Mouse (Mus musculus): ENCODE results near the gene Ephx4. TPM values are rescaled to one million over a fixed set of nuclear protein-coding genes. Genes with fewer than 3 reads are reported as not detected.

The Ephx4 gene
- polyA plus RNA-seq, 1 experiment from 2014 or later, result 1.3 TPM

DNA sequence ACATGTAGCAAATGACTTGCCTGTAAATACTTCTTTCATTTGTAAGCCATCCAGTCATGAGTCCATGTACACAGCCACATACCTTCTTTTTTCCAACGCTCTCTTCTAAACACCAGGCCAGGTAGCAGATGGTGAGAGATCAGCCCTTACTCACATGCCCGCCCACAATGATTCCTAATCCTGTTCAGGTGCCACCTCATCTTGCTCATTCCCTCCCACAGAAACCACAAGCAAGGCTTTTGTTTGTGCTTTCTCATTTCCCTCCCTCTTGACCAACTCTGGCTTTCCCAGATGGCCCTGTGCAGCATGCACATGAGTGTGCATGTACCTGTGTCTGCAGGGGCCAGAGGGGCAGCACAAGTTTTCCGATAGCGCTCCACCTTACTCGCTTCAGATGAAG is 47.8 kb downstream of the Ephx4 start:
- Histone ChIP-seq H3K9ac (replicated peaks; ENCODE audit: low read length) (no peak overlapping the region), H3K9me3 (replicated peaks; ENCODE audit: control insufficient read depth, low read length) (no peaks in the 10 kb centered on the region), H3K4me2 (ENCODE audit: low read depth, low read length) (no peak overlapping the region), H3K4me1 (ENCODE audit: control insufficient read depth, insufficient read depth, low read length) (no peaks in the 10 kb centered on the region), H3K27me3 (ENCODE audit: control insufficient read depth, insufficient read depth, low read length) (no peaks in the 10 kb centered on the region), H3K36me3 (replicated peaks; ENCODE audit: control insufficient read depth, insufficient read depth, low read depth, low read length) (no peaks in the 10 kb centered on the region), H3K27ac (replicated peaks; ENCODE audit: low read depth, low read length) (no peak overlapping the region), H3K4me3 (ENCODE audit: low read depth, low read length) (no peak overlapping the region)
- DNase-seq (ENCODE audit: low spot score) (no peak), ATAC-seq (replicated peaks; ENCODE audit: insufficient number of reproducible peaks, low FRiP score, low TSS enrichment, low read depth) (no peak)
- WGBS, result 92% methylated on average over 5 of the region's 5 CpGs

DNA sequence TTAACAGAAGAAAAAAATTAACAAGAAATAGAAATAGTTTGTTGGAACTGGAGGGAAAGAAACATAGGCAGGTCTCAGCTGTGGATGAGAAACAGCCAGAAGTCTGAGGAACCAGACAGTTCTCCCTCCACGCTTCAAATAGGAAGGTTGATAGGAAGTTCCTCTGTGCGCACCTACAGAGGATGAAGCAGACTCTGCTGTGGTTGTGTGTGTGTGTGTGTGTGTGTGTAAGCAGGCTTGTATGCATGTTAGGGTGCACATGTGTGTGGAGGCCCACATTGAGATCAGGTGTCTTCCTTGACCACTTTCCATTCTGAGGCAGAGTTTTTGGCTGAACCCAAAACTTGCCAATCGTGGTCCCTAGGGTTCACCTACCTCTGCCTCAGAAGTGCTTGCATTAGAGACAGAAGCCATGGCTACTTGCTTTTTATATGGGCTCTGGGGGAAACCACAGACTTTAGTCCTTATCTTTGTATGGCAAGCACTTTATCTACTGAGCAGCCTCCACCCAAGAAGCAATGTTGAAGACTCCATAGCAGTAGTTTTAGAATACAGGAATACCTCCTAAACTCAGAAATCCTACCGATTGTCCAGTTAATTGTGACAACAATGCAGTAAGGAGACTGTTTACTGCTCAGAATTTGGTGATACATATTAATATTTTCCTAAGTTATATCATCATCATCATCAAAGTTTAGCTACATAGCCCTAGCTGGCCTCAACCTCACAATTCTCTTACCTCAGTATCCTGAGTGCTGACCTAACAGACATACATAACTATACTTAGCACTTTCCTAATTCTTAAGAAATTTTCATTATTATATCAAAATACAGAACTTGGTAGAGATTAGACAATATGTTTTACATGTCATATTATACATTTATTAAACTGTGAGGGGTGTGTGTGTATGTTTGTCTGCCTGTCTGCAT is 59.9 kb downstream of the Ephx4 start:
- no peak overlapping the region for H3K9ac ChIP-seq (replicated peaks; ENCODE audit: low read length)
- WGBS, result 89% methylated on average over 4 of the region's 4 CpGs
- no peaks in the 10 kb centered on the region for H3K4me1 ChIP-seq (ENCODE audit: control insufficient read depth, insufficient read depth, low read length)
- DNase-seq (ENCODE audit: low spot score), result no peak
- ATAC-seq (replicated peaks; ENCODE audit: insufficient number of reproducible peaks, low FRiP score, low TSS enrichment, low read depth), result no peak
- H3K4me3 ChIP-seq (ENCODE audit: low read depth, low read length), result no peak overlapping the region
- H3K9me3 ChIP-seq (replicated peaks; ENCODE audit: control insufficient read depth, low read length), result no peaks in the 10 kb centered on the region
- no peak overlapping the region for H3K4me2 ChIP-seq (ENCODE audit: low read depth, low read length)
- no peak overlapping the region for H3K27ac ChIP-seq (replicated peaks; ENCODE audit: low read depth, low read length)
- no peaks in the 10 kb centered on the region for H3K36me3 ChIP-seq (replicated peaks; ENCODE audit: control insufficient read depth, insufficient read depth, low read depth, low read length)
- no peaks in the 10 kb centered on the region for H3K27me3 ChIP-seq (ENCODE audit: control insufficient read depth, insufficient read depth, low read length)

DNA sequence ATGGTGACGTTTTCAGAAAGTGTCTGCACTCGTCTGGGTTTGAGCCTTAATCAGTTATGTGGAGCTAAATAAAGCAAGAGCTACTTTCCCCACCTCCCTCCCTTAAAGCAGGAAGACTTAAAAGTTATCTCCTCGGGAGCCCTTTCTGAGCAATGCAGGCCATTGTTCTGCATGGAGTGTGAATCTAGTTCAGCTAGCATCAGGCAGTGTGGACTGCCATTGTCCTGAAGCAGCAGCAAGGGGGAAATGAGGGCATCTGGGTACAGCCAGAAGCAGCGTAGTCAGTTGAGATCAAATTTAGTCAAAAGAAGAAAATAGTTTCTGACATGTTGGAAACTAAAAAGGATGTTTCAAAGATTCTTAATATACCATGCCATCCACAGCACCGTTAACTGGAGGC is 64.0 kb downstream of the Ephx4 start:
- Histone ChIP-seq H3K9ac (replicated peaks; ENCODE audit: low read length) (no peak overlapping the region), H3K27ac (replicated peaks; ENCODE audit: low read depth, low read length) (no peak overlapping the region; the same call in 1 of the 2 replicates), H3K4me3 (ENCODE audit: low read depth, low read length) (no peak overlapping the region), H3K4me2 (ENCODE audit: low read depth, low read length) (no peak overlapping the region), H3K9me3 (replicated peaks; ENCODE audit: control insufficient read depth, low read length) (no peaks in the 10 kb centered on the region), H3K4me1 (ENCODE audit: control insufficient read depth, insufficient read depth, low read length) (no peaks in the 10 kb centered on the region), H3K27me3 (ENCODE audit: control insufficient read depth, insufficient read depth, low read length) (no peaks in the 10 kb centered on the region), H3K36me3 (replicated peaks; ENCODE audit: control insufficient read depth, insufficient read depth, low read depth, low read length) (no peaks in the 10 kb centered on the region)
- DNase-seq (ENCODE audit: low spot score) (no peak), ATAC-seq (replicated peaks; ENCODE audit: insufficient number of reproducible peaks, low FRiP score, low TSS enrichment, low read depth) (no peak)
- WGBS, result 42% methylated on average over 5 of the region's 5 CpGs

DNA sequence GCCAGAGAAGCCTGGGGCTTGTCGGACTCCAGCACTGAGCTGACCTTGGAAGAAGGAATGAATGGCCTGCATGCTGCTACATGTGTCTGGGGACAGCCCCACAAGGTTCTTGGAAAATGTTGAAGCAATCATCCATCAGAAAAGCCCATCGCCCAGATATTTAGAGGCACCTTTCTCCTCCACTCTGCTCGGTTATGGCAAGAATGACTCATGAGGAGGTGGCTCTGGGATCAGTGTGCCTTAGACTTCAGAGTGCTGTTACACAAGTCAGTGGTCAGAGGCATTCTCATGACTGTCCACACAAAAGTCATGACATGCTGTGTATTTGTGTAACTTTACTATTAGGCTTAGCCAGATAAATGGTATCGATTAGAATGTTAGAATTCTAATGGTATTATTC is 64.6 kb downstream of the Ephx4 start:
- Histone ChIP-seq H3K4me3 (ENCODE audit: low read depth, low read length) (no peak overlapping the region), H3K36me3 (replicated peaks; ENCODE audit: control insufficient read depth, insufficient read depth, low read depth, low read length) (no peaks in the 10 kb centered on the region), H3K27ac (replicated peaks; ENCODE audit: low read depth, low read length) (no peak overlapping the region), H3K27me3 (ENCODE audit: control insufficient read depth, insufficient read depth, low read length) (no peaks in the 10 kb centered on the region), H3K9ac (replicated peaks; ENCODE audit: low read length) (no peak overlapping the region), H3K4me2 (ENCODE audit: low read depth, low read length) (no peak overlapping the region), H3K4me1 (ENCODE audit: control insufficient read depth, insufficient read depth, low read length) (no peaks in the 10 kb centered on the region), H3K9me3 (replicated peaks; ENCODE audit: control insufficient read depth, low read length) (no peaks in the 10 kb centered on the region)
- WGBS, result 68% methylated on average over 4 of the region's 4 CpGs
- DNase-seq (ENCODE audit: low spot score), result no peak
- ATAC-seq (replicated peaks; ENCODE audit: insufficient number of reproducible peaks, low FRiP score, low TSS enrichment, low read depth), result no peak

DNA sequence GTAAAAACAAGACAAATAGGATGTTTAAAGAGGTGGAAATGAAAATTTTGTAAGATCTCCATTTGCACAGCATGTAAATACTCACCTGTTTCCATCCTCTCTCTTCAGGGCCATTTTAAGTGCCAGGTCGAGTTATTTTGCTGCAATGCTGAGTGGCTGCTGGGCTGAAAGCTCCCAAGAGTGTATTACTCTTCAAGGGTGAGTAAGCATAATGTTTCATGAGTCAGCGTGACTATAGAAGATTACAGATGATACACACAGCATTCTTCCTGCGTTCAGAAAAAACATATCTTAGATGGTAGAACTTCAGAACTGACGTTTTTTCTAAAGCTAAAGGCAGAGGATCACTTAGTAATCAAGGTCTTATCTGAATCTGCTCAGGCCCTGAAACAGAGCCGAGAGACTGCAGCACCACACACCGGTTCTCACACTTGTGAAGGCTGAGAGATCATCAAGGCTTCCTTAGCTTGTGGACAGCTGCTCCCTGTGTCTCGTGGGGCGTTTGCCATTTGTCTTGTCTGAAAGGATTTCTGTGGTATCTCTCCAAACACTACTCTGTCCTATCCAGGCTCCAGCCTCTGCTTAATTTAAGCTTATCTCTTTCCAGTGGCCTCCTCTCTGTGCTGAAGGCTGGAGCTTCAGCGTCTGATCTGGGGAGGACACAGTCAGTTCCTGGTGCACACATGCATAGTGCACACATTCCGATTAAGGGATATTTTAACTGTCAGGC is 68.2 kb downstream of the Ephx4 start:
- 81% methylated on average over 10 of the region's 10 CpGs for WGBS
- Histone ChIP-seq H3K9ac (replicated peaks; ENCODE audit: low read length) (no peak overlapping the region), H3K4me3 (ENCODE audit: low read depth, low read length) (no peak overlapping the region), H3K27me3 (ENCODE audit: control insufficient read depth, insufficient read depth, low read length) (no peaks in the 10 kb centered on the region), H3K4me1 (ENCODE audit: control insufficient read depth, insufficient read depth, low read length) (no peaks in the 10 kb centered on the region), H3K4me2 (ENCODE audit: low read depth, low read length) (no peak overlapping the region), H3K27ac (replicated peaks; ENCODE audit: low read depth, low read length) (no peak overlapping the region), H3K36me3 (replicated peaks; ENCODE audit: control insufficient read depth, insufficient read depth, low read depth, low read length) (no peaks in the 10 kb centered on the region), H3K9me3 (replicated peaks; ENCODE audit: control insufficient read depth, low read length) (no peaks in the 10 kb centered on the region)
- DNase-seq (ENCODE audit: low spot score) (no peak), ATAC-seq (replicated peaks; ENCODE audit: insufficient number of reproducible peaks, low FRiP score, low TSS enrichment, low read depth) (no peak)

Other genes with a start within 250 kb of the Ephx4 start
- 10.5 and 12.3 TPM in 2 replicates for gene Tgfbr3, start 113.1 kb upstream of the Ephx4 start, polyA plus RNA-seq (2014; fragmentation: Nextera tagmentation; extraction: Ambion mirVana)
- 2.5 and 3.2 TPM in 2 replicates for gene Brdt, start 71.6 kb upstream of the Ephx4 start, polyA plus RNA-seq (2014; fragmentation: Nextera tagmentation; extraction: Ambion mirVana)
- not detected in 2 replicates for gene Lpcat2b, start 28.8 kb downstream of the Ephx4 start, polyA plus RNA-seq (2014; fragmentation: Nextera tagmentation; extraction: Ambion mirVana)
- gene Btbd8, start 35.3 kb downstream of the Ephx4 start, polyA plus RNA-seq (2014; fragmentation: Nextera tagmentation; extraction: Ambion mirVana), result 5.2 and 5.5 TPM in 2 replicates
- gene Gm42669, start 104.9 kb downstream of the Ephx4 start, polyA plus RNA-seq (2014; fragmentation: Nextera tagmentation; extraction: Ambion mirVana), result 0.14 and 0.41 TPM in 2 replicates
- gene 1700028K03Rik, start 132.0 kb downstream of the Ephx4 start, polyA plus RNA-seq (2014; fragmentation: Nextera tagmentation; extraction: Ambion mirVana), result 0.08 TPM in 1 of 2 replicates, not detected in the other
- gene Rpap2, start 194.6 kb downstream of the Ephx4 start, polyA plus RNA-seq (2014; fragmentation: Nextera tagmentation; extraction: Ambion mirVana), result 23.9 and 24.9 TPM in 2 replicates
- 46.6 and 49.1 TPM in 2 replicates for gene Glmn, start 195.2 kb downstream of the Ephx4 start, polyA plus RNA-seq (2014; fragmentation: Nextera tagmentation; extraction: Ambion mirVana)

Data from embryonic facial prominence, embryonic 11.5 days (tissue).